Mouse (Mus musculus) liver, adult 2 months (tissue): Measurements from ENCODE around the gene Cep63. TPM values are rescaled to one million over a fixed set of nuclear protein-coding genes. Genes with fewer than 3 reads are reported as not detected.
A peak's percentile ranks its signal among the peaks of the same experiment; 100 is the strongest.

Experiments
- DNase-seq: peaks from one replicate; pipeline ENCODE4 v3.0.0-alpha.2; 2011; ENCODE audit warnings: low read depth, low spot score; ENCODE audit errors: extremely low read depth
- H3K27ac ChIP-seq: fragments of 200-500 bp; replicated peaks from 2 replicates; pipeline ENCODE4 v1.5.1; 2012; ENCODE audit warnings: low read depth, mild to moderate bottlenecking, control low read depth, inconsistent platforms, low read length; ENCODE audit not compliant: insufficient read depth
- H3K27me3 ChIP-seq: fragments of 200-500 bp; 2 replicates; pipeline ENCODE4 v1.6.1; 2012; ENCODE audit warnings: mild to moderate bottlenecking, moderate library complexity, low read length, inconsistent platforms; ENCODE audit not compliant: control insufficient read depth, insufficient read depth
- H3K36me3 ChIP-seq: fragments of 200-500 bp; 2 replicates; pipeline ENCODE4 v1.6.1; 2012; ENCODE audit warnings: low read length, inconsistent platforms; ENCODE audit not compliant: control insufficient read depth, insufficient read depth
- H3K4me1 ChIP-seq: fragments of 200-500 bp; 2 replicates; pipeline ENCODE4 v1.6.1; 2011; ENCODE audit warnings: low read length; ENCODE audit not compliant: control insufficient read depth, insufficient read depth
- H3K4me3 ChIP-seq: fragments of 200-500 bp; 2 replicates; pipeline ENCODE4 v1.5.1; 2011; ENCODE audit warnings: low read depth, mild to moderate bottlenecking, control low read depth, low read length, moderate library complexity; ENCODE audit not compliant: insufficient read depth
- H3K79me2 ChIP-seq: fragments of 200-500 bp; 2 replicates; pipeline ENCODE4 v1.6.1; 2012; ENCODE audit warnings: inconsistent platforms, mild to moderate bottlenecking, low read length, moderate library complexity; ENCODE audit not compliant: control insufficient read depth, insufficient read depth
- H3K9ac ChIP-seq: fragments of 200-500 bp; 2 replicates; pipeline ENCODE4 v1.6.1; 2012; ENCODE audit warnings: low read depth, mild to moderate bottlenecking, control low read depth, inconsistent platforms, low read length
- CTCF ChIP-seq: fragments of 200-500 bp; IDR thresholded peaks from 2 replicates; pipeline ENCODE4 v1.5.1; 2011; ENCODE audit warnings: low read depth, low read length, control low read depth
- POLR2A ChIP-seq: fragments of 200-500 bp; IDR thresholded peaks from 2 replicates; pipeline ENCODE4 v1.6.1; 2011; ENCODE audit warnings: low read length, control low read depth; ENCODE audit not compliant: insufficient read depth; ENCODE audit errors: extremely low read depth
- WGBS: fragments of 180-500 bp; shearing (Covaris S2); methylation state at CpG from one replicate; pipeline ENCODE4 v1.1.7; 2018; 5-methylcytosine and 5-hydroxymethylcytosine counted together
- polyA plus RNA-seq: library from polyadenylated mRNA; depleted of rRNA; stranded (reverse); fragments of >200 nt; gene quantifications from 2 replicates; pipeline ENCODE4 v1.2.3, GENCODE M21; 2012
- total RNA-seq: library from RNA; depleted of rRNA; stranded (reverse); fragments of >200 nt; gene quantifications from 2 replicates; pipeline ENCODE4 v1.2.3, GENCODE M21; 2014

The Cep63 gene
- total and polyA plus RNA-seq, 2 experiments: 2.0 to 6.5 TPM

DNA sequence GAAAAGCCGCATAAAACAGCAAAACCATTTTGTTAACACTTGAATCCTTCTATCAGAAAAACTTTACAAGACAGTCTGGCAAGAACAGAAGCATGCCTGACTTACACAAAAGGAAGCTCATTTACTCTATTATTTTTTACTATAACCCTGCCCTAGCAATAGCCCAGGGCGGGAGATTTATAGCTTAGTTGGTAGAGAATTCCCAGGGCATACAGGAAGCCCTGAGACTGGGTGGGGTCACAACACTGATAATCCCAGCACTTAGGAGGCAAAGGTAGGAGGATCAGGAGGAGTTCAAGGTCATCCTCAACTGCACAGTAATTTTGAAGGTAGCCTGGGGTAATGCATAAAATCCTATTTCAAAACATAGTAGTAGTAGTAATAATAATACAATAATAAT lies 24.7 kb downstream of the Cep63 start:
- 88% methylated on average over 2 of the region's 2 CpGs for WGBS

DNA sequence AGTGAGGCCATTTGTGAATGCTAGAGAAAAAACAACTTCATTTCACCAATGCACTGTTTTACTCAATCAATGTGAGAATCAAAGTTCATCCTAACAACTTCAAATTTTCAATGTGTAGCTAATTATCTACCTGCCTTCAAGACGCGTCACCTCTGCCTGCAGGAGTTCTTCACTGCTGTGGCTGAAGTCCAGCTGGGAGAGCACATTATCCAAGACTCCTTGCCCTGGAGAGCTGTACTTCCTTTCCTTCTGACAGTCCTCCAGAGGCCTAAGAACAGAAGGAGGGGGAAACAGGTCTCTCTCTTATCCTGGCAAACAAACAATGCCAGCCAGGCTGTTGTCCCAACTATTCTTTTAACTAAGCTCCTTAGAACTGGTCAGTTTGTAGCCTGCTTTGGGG lies 25.1 kb downstream of the Cep63 start:
- 17% methylated on average over 2 of the region's 2 CpGs for WGBS

More for the DNA sequence above, 24.7 kb downstream of the Cep63 start:
- H3K4me1 ChIP-seq: no peaks in the 10 kb centered on the region; the same call in 1 of the 2 replicates
- no peak overlapping the region for H3K27ac ChIP-seq
- peaks cover 12% of the 10 kb centered on the region; the same call in 1 of the 2 replicates for H3K36me3 ChIP-seq
- no peaks in the 10 kb centered on the region for H3K27me3 ChIP-seq
- TF ChIP-seq CTCF (no peak), POLR2A (no peak)
- no peak overlapping the region for H3K9ac ChIP-seq
- no peak overlapping the region for H3K4me3 ChIP-seq
- DNase-seq: no peak
- H3K79me2 ChIP-seq: no peaks in the 10 kb centered on the region

GRCm38 (mm10) chr9:102595662-102596436 lies 30.5 kb downstream of the Cep63 start:
- Histone ChIP-seq H3K27me3 (no peaks in the 10 kb centered on the region), H3K9ac (no peak overlapping the region), H3K27ac (no peak overlapping the region), H3K4me1 (no peaks in the 10 kb centered on the region; the same call in 1 of the 2 replicates), H3K4me3 (no peak overlapping the region), H3K79me2 (no peaks in the 10 kb centered on the region), H3K36me3 (peaks cover 35% of the 10 kb centered on the region)
- no peak for DNase-seq
- WGBS: 87% methylated on average over 8 of the region's 8 CpGs
- no peak for TF ChIP-seq CTCF
- TF ChIP-seq POLR2A: no peak

More for the DNA sequence above, 25.1 kb downstream of the Cep63 start:
- no peaks in the 10 kb centered on the region for H3K27me3 ChIP-seq
- no peak overlapping the region for H3K9ac ChIP-seq
- TF ChIP-seq CTCF: no peak
- TF ChIP-seq POLR2A: no peak
- no peaks in the 10 kb centered on the region; the same call in 1 of the 2 replicates for H3K4me1 ChIP-seq
- peak; percentile 21 for DNase-seq
- H3K79me2 ChIP-seq: no peaks in the 10 kb centered on the region
- H3K4me3 ChIP-seq: no peak overlapping the region
- no peak overlapping the region for H3K27ac ChIP-seq
- H3K36me3 ChIP-seq: peaks cover 15% of the 10 kb centered on the region

- Histone ChIP-seq H3K27me3 (no peaks in the 10 kb centered on the region), H3K27ac (no peak overlapping the region), H3K4me1 (no peaks in the 10 kb centered on the region), H3K79me2 (no peaks in the 10 kb centered on the region), H3K36me3 (peaks cover 38% of the 10 kb centered on the region), H3K4me3 (no peak overlapping the region), H3K9ac (no peak overlapping the region)
- no peak for DNase-seq
- 91% methylated on average over 6 of the region's 6 CpGs for WGBS
- TF ChIP-seq POLR2A (no peak), CTCF (no peak)
These were observed 31.5 kb downstream of the Cep63 start for GRCm38 (mm10) chr9:102594667-102595393.

DNA sequence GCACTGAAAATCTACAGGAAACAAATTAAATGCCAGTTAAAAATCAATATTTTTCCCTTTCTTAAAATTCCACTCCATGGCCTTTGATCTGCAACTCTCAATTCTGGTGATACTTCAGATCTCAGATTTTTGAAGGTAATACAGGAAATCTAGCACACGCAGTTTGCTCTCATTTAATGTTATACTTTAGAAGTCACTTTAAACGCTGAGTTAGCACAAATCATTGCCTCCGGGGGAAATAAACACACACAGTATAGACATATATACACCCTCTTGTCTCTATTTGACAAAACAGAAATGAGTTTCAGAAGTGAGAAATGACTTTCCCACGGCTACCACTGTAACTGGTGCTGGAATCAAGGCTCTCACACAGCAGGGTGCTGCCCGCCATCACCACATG lies 39.0 kb downstream of the Cep63 start:
- Histone ChIP-seq H3K4me3 (no peak overlapping the region), H3K36me3 (peaks cover 7% of the 10 kb centered on the region), H3K79me2 (no peaks in the 10 kb centered on the region), H3K27ac (no peak overlapping the region), H3K9ac (no peak overlapping the region), H3K4me1 (no peaks in the 10 kb centered on the region), H3K27me3 (no peaks in the 10 kb centered on the region)
- TF ChIP-seq POLR2A: no peak
- no peak for TF ChIP-seq CTCF
- DNase-seq: no peak
- WGBS: 90% methylated on average over 5 of the region's 5 CpGs

DNA sequence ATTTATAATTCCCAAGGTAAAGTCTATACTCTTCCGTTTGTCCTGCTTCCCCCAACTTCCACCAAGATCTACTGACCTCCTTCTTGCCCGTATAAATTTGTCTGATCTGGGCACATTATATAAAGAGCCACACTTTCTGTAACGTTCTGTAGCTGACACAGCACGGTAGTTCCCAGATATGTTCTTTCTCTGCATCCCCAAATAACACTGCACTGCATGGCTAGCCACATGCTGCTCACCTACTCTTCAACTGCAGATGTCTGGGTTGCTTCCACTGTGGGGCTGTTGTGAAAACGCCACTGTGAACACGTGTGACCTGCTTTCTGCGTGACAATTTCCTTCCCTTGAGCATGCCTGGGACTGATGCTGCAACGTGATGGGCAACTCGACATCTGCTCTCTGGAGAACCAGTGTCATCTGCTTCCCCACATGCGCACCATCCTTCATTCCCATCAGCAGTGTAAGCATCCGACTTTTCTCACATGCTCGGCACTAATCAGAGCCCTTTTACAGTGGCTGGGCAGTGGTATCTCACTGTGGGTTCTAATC lies 44.3 kb downstream of the Cep63 start:
- WGBS: 82% methylated on average over 12 of the region's 12 CpGs

More for the DNA sequence above, 44.3 kb downstream of the Cep63 start:
- Histone ChIP-seq H3K27ac (no peak overlapping the region), H3K4me1 (no peaks in the 10 kb centered on the region), H3K36me3 (peaks cover 2% of the 10 kb centered on the region; the same call in 1 of the 2 replicates), H3K79me2 (no peaks in the 10 kb centered on the region), H3K9ac (no peak overlapping the region), H3K4me3 (no peak overlapping the region), H3K27me3 (no peaks in the 10 kb centered on the region)
- TF ChIP-seq CTCF: no peak
- TF ChIP-seq POLR2A: no peak
- DNase-seq: no peak
